Mouse (Mus musculus) 3134 (cell line): Measurements from ENCODE around the gene Pole2.
A peak's percentile ranks its signal among the peaks of the same experiment; 100 is the strongest.

Source experiments
- DNase-seq: peaks from one replicate; pipeline ENCODE4 v3.0.0-alpha.2; 2011; ENCODE audit warnings: low spot score; ENCODE audit not compliant: insufficient read length; ENCODE audit errors: extremely low read depth

The Pole2 gene

DNA sequence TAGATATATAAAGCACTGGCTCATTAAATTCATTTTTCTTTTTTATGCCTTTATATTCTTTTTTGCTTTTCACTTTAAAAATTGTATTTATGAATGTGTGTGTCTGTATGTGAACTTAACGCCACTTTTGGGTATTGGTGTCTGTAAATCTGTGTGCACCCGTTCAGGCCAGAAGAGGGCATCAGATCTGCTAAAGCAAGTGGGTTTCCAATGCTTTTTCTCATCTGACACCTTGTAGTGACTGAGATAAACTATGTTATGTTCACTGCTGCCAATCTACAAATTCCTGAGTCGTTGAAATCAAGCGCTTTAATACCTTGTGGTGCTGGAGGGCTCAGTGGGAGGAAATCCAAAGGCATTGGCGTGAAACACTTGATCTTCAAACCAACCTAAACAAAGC, 16.9 kb downstream of the Pole2 start:
- DNase-seq: no peak

DNA sequence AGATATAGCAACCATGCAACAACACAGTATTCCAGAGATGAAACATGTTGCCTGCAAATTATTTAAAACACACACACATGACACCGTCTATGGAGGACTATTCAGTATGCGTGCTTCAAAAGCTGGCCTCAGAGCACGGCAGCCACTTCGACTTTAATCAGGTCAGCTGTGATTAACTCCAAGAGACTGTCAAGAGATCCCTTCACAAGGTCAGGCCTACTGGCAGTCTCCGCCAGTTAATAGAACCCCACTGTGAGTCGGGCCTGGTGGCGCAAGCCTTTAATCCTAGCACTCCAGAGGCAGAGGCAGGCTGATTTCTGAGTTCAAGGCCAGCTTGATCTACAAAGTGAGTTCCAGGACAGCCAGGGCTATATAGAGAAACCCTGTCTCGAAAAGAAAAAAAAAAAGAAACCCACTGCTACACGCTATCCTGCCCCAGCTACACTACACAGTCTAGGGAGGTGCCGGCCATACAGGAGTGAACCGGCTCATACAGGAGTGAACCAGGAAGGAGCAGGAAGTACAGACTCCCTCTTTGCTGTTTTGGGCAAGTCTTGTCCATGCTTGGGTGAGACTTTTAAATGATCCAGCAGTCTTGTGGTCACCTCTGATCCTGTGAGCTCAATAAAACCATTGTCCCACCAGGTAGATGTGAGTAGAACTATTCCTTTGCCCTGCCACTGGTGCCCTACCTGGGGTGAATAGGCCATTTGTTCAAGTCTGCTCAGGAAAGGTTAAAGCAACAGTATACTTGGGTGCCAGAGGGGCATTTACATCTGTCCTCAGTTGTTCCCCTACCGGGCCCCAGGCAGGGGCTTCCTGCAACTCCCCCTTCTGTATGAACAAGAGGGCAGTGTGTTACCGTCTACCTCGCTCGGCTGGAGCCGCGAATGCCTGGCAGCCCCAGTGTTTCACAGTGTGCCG, 17.7 kb downstream of the Pole2 start:
- no peak for DNase-seq

GRCm38 (mm10) chr12:69208520-69208919, 19.5 kb downstream of the Pole2 start:
- no peak for DNase-seq

- DNase-seq: no peak
Measured at GRCm38 (mm10) chr12:69207926-69208325, 20.1 kb downstream of the Pole2 start.

GRCm38 (mm10) chr12:69207396-69207795, 20.6 kb downstream of the Pole2 start:
- no peak for DNase-seq

DNA sequence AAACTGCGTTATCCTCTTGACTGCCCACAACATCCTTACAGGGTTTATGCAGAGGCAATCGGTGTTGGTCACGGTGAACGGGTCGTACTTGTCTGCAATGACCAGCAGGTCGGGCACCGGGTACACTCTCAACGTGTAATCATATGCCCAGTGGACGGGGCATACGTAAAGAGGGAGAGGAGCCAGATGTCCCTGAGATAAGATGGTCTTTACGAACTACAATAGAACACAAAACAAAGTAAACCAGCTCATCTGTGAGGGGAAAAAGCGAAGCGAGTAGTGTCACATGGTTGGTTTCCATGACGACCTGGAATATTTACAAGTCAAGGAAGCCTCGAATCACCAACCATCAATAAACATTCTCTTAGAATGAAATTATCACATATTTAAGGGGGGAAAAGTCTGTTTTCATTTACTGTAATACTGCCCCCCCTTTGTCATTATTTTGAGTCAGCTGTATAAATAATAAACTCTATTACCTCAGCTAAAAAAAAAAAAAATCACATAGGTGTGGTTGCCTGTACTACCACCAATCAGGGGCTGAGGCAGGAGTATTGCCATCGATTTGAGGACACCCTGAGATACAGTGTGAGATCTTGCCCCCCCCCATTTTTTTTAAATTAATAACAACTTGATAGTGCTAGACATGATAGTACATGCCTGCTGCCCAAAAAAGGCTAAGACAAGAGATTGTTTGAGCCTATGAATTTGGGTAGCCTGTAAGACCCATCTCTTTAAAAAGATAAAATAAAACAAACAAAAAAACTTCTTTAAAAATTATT, 23.8 kb downstream of the Pole2 start, which contains the start of gene Gm49384:
TSS of gene Gm49384 (minus strand) at position 216 of the 782 bp plus-strand sequence.
- DNase-seq: no peak

GRCm38 (mm10) chr12:69198985-69199384, 29.0 kb downstream of the Pole2 start:
- DNase-seq: no peak

DNA sequence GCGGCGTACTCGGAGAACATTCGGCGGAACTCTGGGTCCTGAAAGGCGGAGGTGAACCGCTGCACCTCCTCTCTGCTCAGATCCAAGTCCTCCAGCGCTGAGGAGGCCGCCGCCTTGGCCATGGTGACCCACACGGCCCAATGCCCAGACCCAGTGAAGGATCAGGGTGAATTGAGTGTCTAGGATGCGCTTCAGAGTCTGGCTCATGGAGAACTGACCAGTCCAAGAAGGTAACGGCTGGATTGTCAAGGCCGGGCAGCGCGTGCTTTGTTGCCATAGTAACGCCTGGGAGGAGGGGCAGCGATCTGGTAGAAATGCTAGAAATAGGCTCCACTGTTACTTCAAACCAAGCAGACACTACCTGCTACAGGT, 29.8 kb downstream of the Pole2 start, which contains the start of gene Dnaaf2:
TSS of gene Dnaaf2 (minus strand) at position 266 of the 372 bp plus-strand sequence.
- no peak for DNase-seq

DNA sequence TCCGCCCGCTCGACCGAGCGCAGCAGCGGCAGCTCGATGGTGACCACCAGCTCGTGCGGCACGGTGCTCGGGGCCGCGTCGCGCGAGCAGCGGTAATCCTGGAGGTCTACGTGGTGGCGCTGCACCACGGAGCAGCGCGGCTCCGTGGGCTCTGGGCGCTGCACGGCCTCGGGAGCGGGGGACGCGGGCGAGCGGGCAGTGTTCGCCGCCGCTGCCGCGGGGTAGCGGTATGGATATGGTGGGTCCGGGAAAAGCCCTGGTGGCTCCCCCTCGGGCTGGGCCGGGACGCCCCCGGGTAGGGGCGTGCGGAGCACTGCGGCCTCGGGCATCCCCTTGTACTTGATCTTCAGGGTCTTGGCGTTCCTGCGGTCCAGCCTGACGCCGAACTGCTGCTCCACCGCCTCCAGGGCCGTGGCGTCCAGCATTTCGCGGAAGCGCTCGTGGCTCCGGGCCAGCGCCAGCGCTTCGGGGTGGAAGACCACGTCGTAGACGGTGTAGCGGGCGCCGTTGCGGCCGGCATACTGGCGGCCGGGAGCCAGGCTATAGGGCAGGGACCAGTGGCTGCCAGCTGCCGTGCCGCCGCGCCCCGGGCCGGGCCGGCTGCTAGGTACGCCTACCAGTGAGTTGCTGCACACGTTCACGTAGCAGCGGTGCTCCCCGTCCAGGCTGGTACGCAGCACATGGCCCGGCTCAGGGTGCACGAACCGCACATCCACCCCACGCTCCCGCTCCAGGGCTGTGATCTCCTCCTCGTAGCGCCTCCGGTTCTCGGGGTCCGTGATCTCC, 30.4 kb downstream of the Pole2 start:
- peak; percentile 83 for DNase-seq

DNA sequence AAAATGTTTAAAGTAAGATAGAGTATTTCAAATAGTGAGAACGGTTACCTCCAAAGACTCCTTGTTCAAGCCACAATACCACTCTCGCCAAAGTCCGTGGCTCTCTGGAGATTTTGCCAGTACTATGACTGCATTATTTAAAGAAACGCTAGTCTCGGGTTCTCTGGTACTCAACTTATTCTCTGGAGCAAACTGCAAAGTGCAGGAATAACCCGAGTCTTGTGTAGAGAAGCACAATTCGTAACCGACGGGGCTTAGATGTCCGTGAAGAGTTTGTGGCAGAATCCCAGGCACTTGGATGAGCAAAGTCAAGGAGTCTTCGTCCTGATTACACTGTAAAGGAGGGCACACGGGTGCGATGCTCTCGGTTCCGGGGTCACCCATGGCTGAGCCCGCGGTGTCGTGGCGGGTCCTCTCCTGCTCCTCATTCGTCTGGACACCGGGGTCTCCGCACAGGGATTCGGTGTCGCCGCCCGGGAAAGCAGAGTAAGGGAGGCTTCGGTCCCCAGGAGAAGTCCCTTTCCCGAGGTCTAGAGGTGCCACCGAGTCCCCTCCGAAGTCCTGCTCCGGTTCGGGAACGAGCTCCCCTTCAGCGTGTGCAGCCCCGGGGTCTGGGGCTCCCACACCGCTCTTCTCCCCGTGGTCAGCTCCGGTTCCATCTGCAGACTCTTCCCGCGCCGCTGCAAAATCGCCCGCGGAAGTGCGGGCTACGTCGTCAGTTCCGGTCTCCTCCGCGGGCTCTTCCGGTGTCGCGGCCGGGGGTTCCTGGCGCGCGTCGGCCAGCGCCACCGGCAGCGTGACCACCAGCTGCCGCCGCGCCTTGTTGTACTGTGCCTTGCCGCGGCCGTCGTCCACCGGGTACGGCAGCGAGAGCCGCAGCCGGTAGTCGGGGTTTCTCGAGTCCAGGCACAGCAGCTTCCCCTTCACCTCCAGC, 31.3 kb downstream of the Pole2 start, which contains the start of gene Gm49383:
TSS of gene Gm49383 (minus strand) at position 661 of the 934 bp plus-strand sequence.
- DNase-seq: peak; percentile 85

GRCm38 (mm10) chr12:69192637-69193036, 35.4 kb downstream of the Pole2 start:
- DNase-seq: no peak

- no peak for DNase-seq
Measured at GRCm38 (mm10) chr12:69191396-69191795, 36.6 kb downstream of the Pole2 start.

- DNase-seq: no peak
Measured at GRCm38 (mm10) chr12:69190522-69190921, 37.5 kb downstream of the Pole2 start.

DNA sequence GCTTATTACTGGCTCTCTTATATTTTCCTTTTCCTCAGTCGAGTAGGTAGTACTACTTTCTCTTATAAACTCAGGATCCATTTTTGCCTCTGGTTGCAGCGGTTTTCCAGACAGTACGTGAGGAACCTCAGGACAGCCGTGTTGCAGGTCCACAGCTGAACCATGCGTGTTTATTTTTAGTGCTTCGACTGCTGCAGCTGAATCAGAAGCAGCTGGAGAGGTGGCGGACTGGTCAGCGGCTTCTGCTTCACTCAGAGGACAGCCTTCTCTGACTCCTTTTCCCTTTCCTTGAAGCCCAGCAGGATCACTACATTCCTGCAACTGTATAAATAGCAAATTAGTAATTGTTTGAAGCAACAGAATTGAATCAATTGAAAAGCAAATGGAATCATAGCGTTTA, 37.9 kb downstream of the Pole2 start:
- DNase-seq: no peak

DNA sequence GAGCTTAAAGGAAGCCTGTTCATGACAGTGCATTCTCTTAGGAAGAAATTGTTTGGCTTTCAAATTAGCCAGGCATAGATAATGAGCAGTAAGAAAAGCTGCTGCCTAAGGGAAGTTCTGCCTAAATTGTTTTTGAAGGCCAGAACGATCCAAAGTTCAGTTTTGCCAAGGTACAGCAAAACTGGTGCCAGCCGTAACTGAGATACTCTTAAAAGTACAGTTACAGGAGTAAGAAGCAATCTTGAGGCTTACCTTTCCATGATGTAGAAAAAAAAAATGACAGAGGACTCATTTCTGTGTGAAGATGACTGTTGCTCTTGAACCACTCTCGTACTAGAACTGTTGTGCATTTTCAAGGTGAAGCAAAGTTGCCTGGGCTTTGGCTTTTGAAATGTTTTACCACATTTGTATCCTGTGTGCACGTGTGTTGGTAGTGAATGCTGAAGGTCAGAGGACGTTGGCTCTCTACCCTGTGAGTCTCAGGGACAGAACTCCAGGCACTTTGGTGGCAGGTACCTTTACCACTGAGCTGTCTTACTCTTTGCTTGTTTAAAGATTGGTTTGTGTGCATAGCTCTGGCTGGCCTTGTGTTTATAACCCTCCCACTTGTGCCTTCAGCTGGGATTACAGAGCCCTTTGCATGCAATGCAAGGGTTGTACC, 41.1 kb downstream of the Pole2 start:
- no peak for DNase-seq

DNA sequence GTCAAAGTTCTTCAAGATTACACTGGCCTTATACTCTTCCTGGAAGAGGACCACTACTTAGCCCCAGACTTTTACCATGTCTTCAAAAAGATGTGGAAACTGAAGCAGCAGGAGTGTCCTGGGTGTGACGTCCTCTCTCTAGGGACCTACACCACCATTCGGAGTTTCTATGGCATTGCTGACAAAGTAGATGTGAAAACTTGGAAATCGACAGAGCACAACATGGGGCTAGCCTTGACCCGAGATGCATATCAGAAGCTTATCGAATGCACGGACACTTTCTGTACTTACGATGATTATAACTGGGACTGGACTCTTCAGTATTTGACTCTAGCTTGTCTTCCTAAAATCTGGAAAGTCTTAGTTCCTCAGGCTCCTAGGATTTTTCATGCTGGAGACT, 42.6 kb downstream of the Pole2 start:
- no peak for DNase-seq

- peak; percentile 68 for DNase-seq
Measured at GRCm38 (mm10) chr12:69184342-69185295, 43.4 kb downstream of the Pole2 start.
